ENCODE assay signal across 15 mouse cellular contexts in genomic region chr17:84213464-84213863, GRCm38 (mm10).
"Had no signal": no experiment of that assay in that cellular context is flagged by ENCODE, and none has a peak within 500 bp of the region (broad histone marks: within the 10 kb centered on the region; RNA-seq: fewer than 3 reads in every experiment).

No protein-coding gene starts in this region.

- DNase-seq: retina, postnatal 1 day; right cerebral cortex, adult 18-20 months; right cerebral cortex, postnatal 14 days; right cerebral cortex, postnatal 25 days; right cerebral cortex, postnatal 4 days; spleen, adult 18-20 months; thymus, adult 18-20 months; thymus, adult 2 months; thymus, postnatal 14 days; thymus, postnatal 25 days; thymus, postnatal 36 days; thymus, postnatal 4 days had no signal

- H3K4me1 ChIP-seq: neural tube, embryonic 15.5 days; stomach, embryonic 15.5 days had no signal

- H3K27me3 ChIP-seq: neural tube, embryonic 15.5 days; stomach, embryonic 15.5 days had no signal

- H3K27ac ChIP-seq: neural tube, embryonic 15.5 days; stomach, embryonic 15.5 days; stomach, postnatal 0 days had no signal

- H3K4me2 ChIP-seq: neural tube, embryonic 15.5 days; stomach, embryonic 15.5 days had no signal

- H3K4me3 ChIP-seq: neural tube, embryonic 15.5 days; stomach, embryonic 15.5 days had no signal

- H3K36me3 ChIP-seq: neural tube, embryonic 15.5 days had no signal

- H3K9me3 ChIP-seq: neural tube, embryonic 15.5 days; stomach, embryonic 15.5 days had no signal

- H3K9ac ChIP-seq: neural tube, embryonic 15.5 days; stomach, embryonic 15.5 days had no signal
